Mouse (Mus musculus): ENCODE results near the gene Fes. TPM values are rescaled to one million over a fixed set of nuclear protein-coding genes. Genes with fewer than 3 reads are reported as not detected.

Fes gene
- polyA plus RNA-seq, 1 experiment from 2014 or later = 11.7 TPM

DNA sequence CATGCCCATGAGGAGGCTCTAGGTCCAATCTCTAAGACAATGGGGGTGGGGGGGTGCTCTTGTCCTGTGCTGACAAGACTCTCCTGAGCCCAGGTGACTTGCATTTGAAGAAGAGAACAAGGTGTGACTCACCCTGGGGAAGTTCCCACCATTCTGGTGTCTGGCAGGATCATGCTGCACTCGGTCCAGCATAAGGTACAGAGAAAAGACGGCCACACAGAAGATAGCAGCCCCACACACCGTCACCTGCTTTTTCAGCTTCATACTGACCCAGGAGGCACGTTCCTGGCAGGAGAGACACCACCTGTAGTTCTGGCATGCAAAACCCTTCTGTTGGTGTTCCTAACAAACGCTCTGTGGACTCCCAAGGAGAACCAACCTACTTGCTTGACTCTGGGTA is 18.3 kb downstream of the Fes start:
- Histone ChIP-seq H3K36me3 (peaks cover 38% of the 10 kb centered on the region), H3K27me3 (ENCODE audit: insufficient read depth, poor library complexity, severe bottlenecking) (0 out of 2 replicates have a peak, but pooled peaks cover 4% of the 10 kb centered on the region), H3K4me1 (peaks cover 17% of the 10 kb centered on the region), H3K27ac (0 out of 2 replicates have a peak overlapping the region, but pooled peaks have one; percentile 18), H3K9me3 (no peaks in the 10 kb centered on the region), H3K4me3 (0 out of 2 replicates have a peak overlapping the region, but pooled peaks have one; percentile 96)
- 61% methylated on average over 5 of the region's 5 CpGs for WGBS
- no peak for DNase-seq (ENCODE audit: low spot score)

DNA sequence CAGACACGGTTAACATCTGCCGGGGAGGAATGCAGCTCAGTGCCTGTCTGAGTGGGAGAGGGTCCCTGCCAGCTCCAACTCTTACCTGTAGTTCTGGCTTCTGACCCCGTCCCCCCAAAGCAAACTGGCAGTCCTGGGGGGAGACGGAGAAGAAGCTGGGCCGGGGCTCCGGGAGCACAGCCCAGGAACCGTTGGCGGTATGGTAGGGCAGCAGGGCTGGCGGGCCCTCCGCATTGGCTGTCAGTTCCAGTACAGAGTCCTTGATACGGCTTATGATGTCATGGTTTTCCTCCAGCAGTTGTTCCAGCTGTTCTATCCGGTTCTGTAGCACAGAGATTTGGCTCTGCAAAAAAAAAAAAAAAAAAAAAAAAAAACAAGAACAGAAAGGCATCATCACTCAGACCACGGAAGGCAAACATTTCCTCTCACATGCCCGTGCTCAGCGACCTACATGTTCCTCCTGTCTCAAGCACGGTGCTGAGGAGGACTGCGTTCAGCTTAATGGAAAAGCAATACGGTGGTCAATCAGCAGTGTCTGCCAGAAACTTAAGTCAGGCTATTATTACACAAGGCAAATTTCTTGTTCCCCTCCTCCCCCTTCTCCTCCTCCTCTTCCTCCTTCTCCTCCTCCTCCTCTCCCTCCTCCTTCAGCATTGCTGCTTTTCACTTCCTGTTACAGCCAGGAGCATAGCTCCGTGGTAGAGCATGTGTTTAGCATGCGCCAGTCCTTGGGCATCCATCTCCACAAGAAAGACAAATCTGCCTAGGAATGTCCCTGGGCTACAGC is 18.9 kb downstream of the Fes start:
- 71% methylated on average over 20 of the region's 20 CpGs for WGBS
- Histone ChIP-seq H3K4me1 (peaks cover 17% of the 10 kb centered on the region), H3K9me3 (no peaks in the 10 kb centered on the region), H3K27ac (peak overlapping the region; percentile 18; the same call in 1 of the 2 replicates), H3K36me3 (peaks cover 44% of the 10 kb centered on the region), H3K27me3 (ENCODE audit: insufficient read depth, poor library complexity, severe bottlenecking) (0 out of 2 replicates have a peak, but pooled peaks cover 1% of the 10 kb centered on the region), H3K4me3 (0 out of 2 replicates have a peak overlapping the region, but pooled peaks have one; percentile 96)
- DNase-seq (ENCODE audit: low spot score) = no peak

DNA sequence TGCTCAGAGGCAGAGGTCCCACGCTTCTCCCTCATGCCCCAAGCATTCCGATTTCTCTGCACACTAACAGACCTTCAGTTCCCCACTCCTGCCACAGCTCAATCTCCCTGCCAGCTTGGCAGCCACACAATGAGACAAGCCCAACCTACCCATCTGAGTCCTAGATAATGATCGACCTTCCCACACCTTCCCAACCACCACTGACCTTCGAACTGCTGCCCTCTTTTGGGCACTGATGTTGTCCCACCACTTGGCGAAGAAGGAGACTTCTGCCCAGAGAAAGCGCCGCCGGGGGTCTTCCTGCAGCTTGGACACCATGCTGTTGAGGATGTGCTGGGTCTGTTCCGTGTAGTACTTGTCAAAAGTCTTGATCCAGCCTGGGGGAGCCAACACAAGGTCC is 19.7 kb downstream of the Fes start:
- peaks cover 17% of the 10 kb centered on the region for H3K4me1 ChIP-seq
- 79% methylated on average over 9 of the region's 9 CpGs for WGBS
- H3K36me3 ChIP-seq = peaks cover 52% of the 10 kb centered on the region
- no peak overlapping the region for H3K27ac ChIP-seq
- DNase-seq (ENCODE audit: low spot score) = no peak
- no peaks in the 10 kb centered on the region for H3K27me3 ChIP-seq (ENCODE audit: insufficient read depth, poor library complexity, severe bottlenecking)
- H3K4me3 ChIP-seq = no peak overlapping the region
- no peaks in the 10 kb centered on the region for H3K9me3 ChIP-seq

DNA sequence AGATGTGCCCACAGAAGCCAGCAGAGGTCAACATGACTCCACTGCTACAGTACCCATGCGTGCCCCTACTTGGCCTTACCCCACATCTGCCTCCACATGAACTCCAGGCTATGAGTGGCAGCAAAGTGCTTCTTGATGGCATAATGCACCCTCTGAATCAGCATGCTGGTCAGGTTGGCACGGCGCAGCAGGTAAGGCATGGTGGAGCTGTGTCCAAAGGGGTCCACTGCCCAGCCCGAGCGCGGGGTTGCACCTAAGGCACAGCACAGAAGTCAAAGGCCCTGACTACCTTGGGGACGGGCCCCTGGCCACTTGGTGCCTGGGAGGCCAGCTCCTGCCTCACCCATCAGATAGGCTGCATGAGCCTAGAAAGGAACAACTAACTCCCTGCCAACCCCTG is 20.5 kb downstream of the Fes start:
- H3K4me1 ChIP-seq = peaks cover 17% of the 10 kb centered on the region
- H3K9me3 ChIP-seq = no peaks in the 10 kb centered on the region
- H3K36me3 ChIP-seq = peaks cover 60% of the 10 kb centered on the region
- H3K4me3 ChIP-seq = no peak overlapping the region
- DNase-seq (ENCODE audit: low spot score) = no peak
- H3K27me3 ChIP-seq (ENCODE audit: insufficient read depth, poor library complexity, severe bottlenecking) = no peaks in the 10 kb centered on the region
- no peak overlapping the region for H3K27ac ChIP-seq
- WGBS = 91% methylated on average over 7 of the region's 7 CpGs

DNA sequence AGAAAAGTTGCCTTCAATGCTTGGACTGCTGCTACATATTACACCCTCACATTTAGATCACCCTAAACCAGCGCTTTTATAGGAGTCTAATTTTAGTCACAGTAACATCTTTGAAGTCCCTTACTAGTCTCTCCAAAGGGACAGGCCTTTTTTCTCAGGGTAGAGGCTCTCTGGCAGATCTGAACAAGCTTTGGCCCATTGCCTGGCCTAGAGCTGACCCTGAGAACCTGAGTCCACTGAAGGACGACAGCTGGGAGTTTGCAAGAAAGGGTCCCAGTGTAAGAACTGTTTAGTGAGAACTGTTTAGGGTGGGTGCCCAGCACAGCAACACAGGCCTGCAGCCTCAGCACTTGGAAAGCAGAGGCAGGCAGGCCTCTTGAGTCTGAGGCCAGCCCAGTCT is 22.0 kb downstream of the Fes start:
- Histone ChIP-seq H3K9me3 (no peaks in the 10 kb centered on the region), H3K4me1 (peaks cover 14% of the 10 kb centered on the region), H3K4me3 (no peak overlapping the region), H3K27me3 (ENCODE audit: insufficient read depth, poor library complexity, severe bottlenecking) (no peaks in the 10 kb centered on the region), H3K36me3 (peaks cover 75% of the 10 kb centered on the region), H3K27ac (no peak overlapping the region)
- WGBS = 85% methylated on average over 2 of the region's 2 CpGs
- no peak for DNase-seq (ENCODE audit: low spot score)

DNA sequence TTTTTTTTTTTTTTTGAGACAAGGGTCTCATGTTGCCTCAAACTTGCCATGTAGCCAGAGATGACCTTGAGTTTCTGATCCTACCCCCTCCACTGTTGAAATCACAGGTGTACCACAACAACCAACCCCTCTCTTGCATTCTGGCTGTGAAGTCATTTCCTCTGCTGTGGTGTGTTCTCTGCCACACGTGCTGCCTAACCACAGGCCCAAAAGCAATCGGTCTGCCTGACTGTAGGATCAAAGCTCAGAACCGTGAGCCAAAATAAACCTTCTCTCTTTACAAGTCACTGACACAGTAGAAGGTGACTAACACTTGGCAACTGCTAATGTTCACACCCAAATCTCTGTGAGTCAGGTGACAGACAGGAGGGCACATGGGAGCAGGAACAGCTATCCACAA is 27.3 kb downstream of the Fes start:
- H3K4me3 ChIP-seq = no peak overlapping the region
- WGBS = 53% methylated on average over 3 of the region's 3 CpGs
- no peaks in the 10 kb centered on the region for H3K9me3 ChIP-seq
- peaks cover 94% of the 10 kb centered on the region for H3K36me3 ChIP-seq
- H3K27me3 ChIP-seq (ENCODE audit: insufficient read depth, poor library complexity, severe bottlenecking) = no peaks in the 10 kb centered on the region
- 0 out of 2 replicates have a peak, but pooled peaks cover 4% of the 10 kb centered on the region for H3K4me1 ChIP-seq
- no peak overlapping the region for H3K27ac ChIP-seq
- DNase-seq (ENCODE audit: low spot score) = no peak

DNA sequence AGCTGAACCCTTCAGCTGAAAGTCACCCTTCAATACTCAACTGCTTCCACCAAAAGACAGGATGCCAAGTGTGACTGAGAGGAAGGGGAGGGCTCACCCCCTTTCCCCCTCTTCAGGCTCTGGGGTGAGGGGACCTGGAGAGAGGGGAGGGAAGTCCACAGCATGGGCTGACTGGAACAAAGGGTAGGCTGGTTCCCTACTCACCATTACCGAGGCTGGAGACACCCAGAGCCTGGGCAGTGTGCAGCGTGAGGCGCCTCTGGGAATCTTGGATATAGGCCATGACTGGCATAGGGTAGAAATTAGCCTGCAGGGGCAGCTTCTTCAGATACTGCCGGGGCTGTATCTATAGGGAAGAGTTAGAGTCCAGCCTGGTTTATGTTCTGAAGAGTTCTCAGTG is 29.7 kb downstream of the Fes start:
- no peak overlapping the region for H3K4me3 ChIP-seq
- no peak overlapping the region for H3K27ac ChIP-seq
- DNase-seq (ENCODE audit: low spot score) = no peak
- H3K27me3 ChIP-seq (ENCODE audit: insufficient read depth, poor library complexity, severe bottlenecking) = no peaks in the 10 kb centered on the region
- 66% methylated on average over 4 of the region's 4 CpGs for WGBS
- peaks cover 92% of the 10 kb centered on the region for H3K36me3 ChIP-seq
- no peaks in the 10 kb centered on the region for H3K9me3 ChIP-seq
- H3K4me1 ChIP-seq = 0 out of 2 replicates have a peak, but pooled peaks cover 4% of the 10 kb centered on the region

DNA sequence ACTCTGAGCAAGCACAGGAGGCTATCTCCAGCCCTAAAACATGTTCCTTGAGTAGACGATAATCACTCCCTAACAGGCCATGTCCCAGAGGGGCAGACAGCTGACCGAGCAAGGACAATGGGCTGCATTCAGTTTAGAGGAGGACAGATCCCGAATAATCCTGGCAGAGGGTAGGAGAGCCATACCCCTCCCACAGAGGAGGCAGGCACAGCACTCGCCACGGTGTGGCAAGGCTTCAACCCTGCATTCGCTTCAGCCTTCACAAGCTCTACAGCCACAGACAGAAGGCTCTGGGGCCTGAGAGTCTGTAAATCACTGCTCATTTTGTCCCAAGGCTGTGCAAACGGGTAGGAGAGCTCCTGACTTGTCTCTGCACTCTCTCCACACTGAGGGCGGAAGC is 30.6 kb downstream of the Fes start:
- Histone ChIP-seq H3K27ac (no peak overlapping the region), H3K27me3 (ENCODE audit: insufficient read depth, poor library complexity, severe bottlenecking) (no peaks in the 10 kb centered on the region), H3K9me3 (no peaks in the 10 kb centered on the region), H3K4me3 (no peak overlapping the region), H3K4me1 (0 out of 2 replicates have a peak, but pooled peaks cover 4% of the 10 kb centered on the region), H3K36me3 (peaks cover 92% of the 10 kb centered on the region)
- DNase-seq (ENCODE audit: low spot score) = no peak
- 65% methylated on average over 8 of the region's 8 CpGs for WGBS

DNA sequence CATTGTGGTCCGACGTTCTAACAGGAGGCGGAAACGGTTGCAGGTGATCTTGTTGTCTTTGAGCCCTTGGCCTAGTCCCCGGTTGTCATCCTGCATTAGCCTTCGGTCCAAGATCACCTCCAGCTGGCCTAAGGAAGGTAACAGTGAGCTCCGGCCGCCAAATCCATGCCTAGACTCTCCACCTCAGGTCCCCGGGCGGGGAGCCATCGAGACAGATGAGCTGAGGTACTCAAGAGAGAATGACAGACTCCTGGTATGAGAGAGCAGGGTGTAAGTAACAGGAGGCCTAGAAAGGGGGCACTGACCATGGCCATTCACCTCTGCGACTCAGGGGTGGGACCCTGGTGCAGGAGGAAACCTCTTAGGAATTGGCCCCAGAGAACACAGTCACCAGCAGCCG is 31.4 kb downstream of the Fes start:
- no peak for DNase-seq (ENCODE audit: low spot score)
- H3K27ac ChIP-seq = no peak overlapping the region; the same call in 1 of the 2 replicates
- H3K4me1 ChIP-seq = 0 out of 2 replicates have a peak, but pooled peaks cover 4% of the 10 kb centered on the region
- H3K9me3 ChIP-seq = no peaks in the 10 kb centered on the region
- H3K36me3 ChIP-seq = peaks cover 90% of the 10 kb centered on the region
- no peaks in the 10 kb centered on the region for H3K27me3 ChIP-seq (ENCODE audit: insufficient read depth, poor library complexity, severe bottlenecking)
- 80% methylated on average over 13 of the region's 13 CpGs for WGBS
- no peak overlapping the region for H3K4me3 ChIP-seq

DNA sequence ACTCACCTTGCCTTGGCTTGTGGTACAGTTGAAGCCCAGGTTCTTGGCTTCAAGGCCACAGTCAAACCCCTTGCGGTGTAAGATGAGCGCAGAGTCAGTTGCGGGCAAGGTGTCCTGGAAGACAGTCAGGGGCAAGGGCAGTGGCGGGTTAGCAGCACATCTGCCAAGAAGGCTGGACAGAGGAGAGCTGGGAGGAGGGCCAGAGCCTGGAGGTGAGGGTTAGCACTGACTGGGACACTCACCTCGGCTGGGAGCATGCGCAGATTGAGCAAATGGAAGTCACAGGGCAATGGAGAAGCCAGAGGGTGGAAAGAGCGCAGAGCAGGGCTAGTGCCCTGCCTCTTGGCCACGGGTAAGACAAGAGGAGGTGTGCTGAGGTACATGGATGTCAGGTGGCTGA is 34.8 kb downstream of the Fes start:
- no peak overlapping the region for H3K4me3 ChIP-seq
- DNase-seq (ENCODE audit: low spot score) = no peak
- H3K27ac ChIP-seq = no peak overlapping the region
- peaks cover 69% of the 10 kb centered on the region for H3K36me3 ChIP-seq
- H3K9me3 ChIP-seq = no peaks in the 10 kb centered on the region
- H3K4me1 ChIP-seq = peaks cover 2% of the 10 kb centered on the region; the same call in 1 of the 2 replicates
- WGBS = 90% methylated on average over 8 of the region's 8 CpGs
- no peaks in the 10 kb centered on the region for H3K27me3 ChIP-seq (ENCODE audit: insufficient read depth, poor library complexity, severe bottlenecking)

DNA sequence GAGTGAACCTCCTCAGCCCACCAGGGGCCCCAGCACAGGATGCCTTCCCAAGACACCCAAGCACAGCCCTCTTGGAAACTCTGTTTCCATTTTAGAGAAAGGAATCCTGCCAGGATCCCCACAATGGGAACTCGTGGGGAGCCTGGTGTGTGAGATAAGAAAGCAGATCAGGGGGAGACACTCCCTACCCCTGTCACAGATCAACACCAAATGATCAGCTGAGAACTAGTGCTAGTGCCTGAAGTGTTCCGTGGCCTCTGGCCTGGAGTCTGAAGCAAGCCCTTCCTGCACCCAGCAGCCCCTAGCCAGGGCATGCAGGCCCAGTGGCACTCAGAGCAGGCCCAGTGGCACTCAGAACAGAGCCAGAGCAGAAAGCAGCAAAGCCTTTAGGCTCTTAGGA is 36.9 kb downstream of the Fes start:
- Histone ChIP-seq H3K4me1 (peaks cover 16% of the 10 kb centered on the region), H3K4me3 (no peak overlapping the region), H3K36me3 (peaks cover 50% of the 10 kb centered on the region), H3K9me3 (no peaks in the 10 kb centered on the region), H3K27ac (0 out of 2 replicates have a peak overlapping the region, but pooled peaks have one; percentile 42), H3K27me3 (ENCODE audit: insufficient read depth, poor library complexity, severe bottlenecking) (no peaks in the 10 kb centered on the region)
- no peak for DNase-seq (ENCODE audit: low spot score)
- 50% methylated on average over 2 of the region's 2 CpGs for WGBS

DNA sequence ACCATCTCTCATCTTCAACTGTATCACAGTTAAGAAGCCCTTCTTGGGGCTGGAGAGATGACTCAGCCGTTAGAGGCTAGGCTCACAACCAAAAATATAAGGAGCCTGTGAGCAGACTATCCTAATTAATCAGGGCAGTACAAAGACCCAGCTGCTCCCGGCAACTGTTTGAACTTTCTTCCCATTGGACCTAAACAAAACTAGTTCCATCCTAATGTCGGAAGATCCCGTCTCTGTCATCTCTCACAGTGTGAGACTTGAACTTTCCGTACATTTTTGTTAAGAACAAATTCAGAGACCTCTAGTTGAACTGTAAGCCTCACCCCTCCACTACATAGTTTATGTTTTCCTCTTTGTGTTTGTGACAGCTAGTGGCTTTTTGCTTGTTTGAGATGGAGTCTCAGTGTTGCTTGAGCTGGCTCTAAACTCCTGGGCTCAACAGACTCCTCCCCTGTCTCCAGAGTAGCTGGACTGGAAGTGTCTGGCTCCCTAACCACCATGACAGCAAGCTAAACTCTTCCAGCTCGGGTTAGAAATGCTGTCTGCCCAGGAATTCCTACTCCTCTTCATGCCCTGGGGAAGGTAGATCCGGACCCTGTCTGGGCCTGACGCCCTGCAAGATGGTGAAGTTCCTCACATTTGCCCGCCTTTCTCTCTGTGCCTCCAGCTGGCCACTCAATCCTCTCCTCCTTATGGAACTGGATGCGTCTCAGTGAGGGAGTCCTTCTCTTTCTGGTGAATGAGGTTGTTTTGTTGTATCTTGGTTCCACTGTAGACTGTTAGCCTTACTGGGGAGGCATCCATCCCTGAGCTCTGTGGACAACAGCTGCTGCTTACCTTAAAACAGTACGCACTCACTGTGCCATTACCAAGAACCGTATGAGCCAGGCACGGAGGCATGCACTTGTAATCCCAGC is 39.8 kb downstream of the Fes start:
- WGBS = 67% methylated on average over 13 of the region's 13 CpGs
- Histone ChIP-seq H3K9me3 (no peaks in the 10 kb centered on the region), H3K36me3 (peaks cover 32% of the 10 kb centered on the region), H3K27me3 (ENCODE audit: insufficient read depth, poor library complexity, severe bottlenecking) (no peaks in the 10 kb centered on the region), H3K4me3 (no peak overlapping the region), H3K27ac (no peak overlapping the region), H3K4me1 (peaks cover 25% of the 10 kb centered on the region)
- DNase-seq (ENCODE audit: low spot score) = no peak

DNA sequence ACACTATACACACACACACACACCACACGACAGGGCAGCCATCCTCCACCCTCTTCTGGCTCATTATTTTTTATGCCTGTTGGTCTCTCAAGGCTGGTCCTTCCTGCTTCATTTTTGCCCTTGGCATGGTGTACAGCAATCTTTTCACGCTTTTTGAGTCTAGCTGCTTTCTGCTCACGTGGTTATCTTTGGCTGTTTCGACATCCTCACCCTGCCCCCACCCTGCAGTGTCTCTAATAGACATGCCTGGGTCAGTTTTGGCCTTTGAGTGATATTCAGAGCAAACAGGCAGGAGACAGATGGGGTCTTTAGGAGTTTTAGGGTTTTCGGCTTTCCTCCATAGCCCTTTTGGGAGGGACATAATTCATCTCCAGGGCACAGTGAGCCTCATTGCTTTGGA is 40.9 kb downstream of the Fes start:
- Histone ChIP-seq H3K36me3 (peaks cover 22% of the 10 kb centered on the region), H3K27ac (no peak overlapping the region), H3K4me3 (no peak overlapping the region), H3K27me3 (ENCODE audit: insufficient read depth, poor library complexity, severe bottlenecking) (0 out of 2 replicates have a peak, but pooled peaks cover 2% of the 10 kb centered on the region), H3K4me1 (peaks cover 30% of the 10 kb centered on the region), H3K9me3 (no peaks in the 10 kb centered on the region)
- no peak for DNase-seq (ENCODE audit: low spot score)
- 76% methylated on average over 5 of the region's 5 CpGs for WGBS

Data from heart, embryonic 10.5 days (tissue).